Mouse (Mus musculus) small intestine, adult 2 months (tissue): ENCODE results near the gene Fads2. TPM values are rescaled to one million over a fixed set of nuclear protein-coding genes. Genes with fewer than 3 reads are reported as not detected.

ENCODE experiments used
- H3K27ac ChIP-seq: fragments of 200-500 bp; 2 replicates; pipeline ENCODE4 v1.5.1; 2012; ENCODE audit warnings: low read depth, low read length, control low read depth, inconsistent platforms; ENCODE audit not compliant: insufficient read depth
- H3K27me3 ChIP-seq: fragments of 200-500 bp; 2 replicates; pipeline ENCODE4 v1.6.1; 2012; ENCODE audit warnings: mild to moderate bottlenecking, moderate library complexity, low read length, inconsistent platforms; ENCODE audit not compliant: control insufficient read depth, insufficient read depth
- H3K36me3 ChIP-seq: fragments of 200-500 bp; 2 replicates; pipeline ENCODE4 v1.6.1; 2012; ENCODE audit warnings: mild to moderate bottlenecking, low read length, control low read depth, inconsistent platforms; ENCODE audit not compliant: control insufficient read depth, insufficient read depth
- H3K4me1 ChIP-seq: fragments of 200-500 bp; 2 replicates; pipeline ENCODE4 v1.6.1; 2012; ENCODE audit warnings: low read length, inconsistent platforms, mixed read lengths; ENCODE audit not compliant: control insufficient read depth, insufficient read depth, insufficient read length
- H3K4me3 ChIP-seq: fragments of 200-500 bp; 2 replicates; pipeline ENCODE4 v1.5.1; 2012; ENCODE audit warnings: low read depth, mild to moderate bottlenecking, control low read depth, inconsistent platforms, low read length, moderate library complexity
- CTCF ChIP-seq: fragments of 200-500 bp; IDR thresholded peaks from 2 replicates; pipeline ENCODE4 v1.5.1; 2012; ENCODE audit warnings: low read depth, mild to moderate bottlenecking, control low read depth, inconsistent platforms, low read length, moderate library complexity, mixed read lengths; ENCODE audit not compliant: insufficient replicate concordance, insufficient read length; ENCODE audit errors: extremely low read depth
- POLR2A ChIP-seq: fragments of 200-500 bp; IDR thresholded peaks from 2 replicates; pipeline ENCODE4 v1.6.1; 2012; ENCODE audit warnings: low read depth, mild to moderate bottlenecking, control low read depth, inconsistent platforms, low read length, moderate library complexity
- whole genome bisulfite sequencing: fragments of 180-500 bp; shearing (Covaris S2); methylation state at CpG from one replicate; pipeline ENCODE4 v1.1.7; 2018; 5-methylcytosine and 5-hydroxymethylcytosine counted together
- polyA plus RNA-seq: library from polyadenylated mRNA; depleted of rRNA; stranded (reverse); fragments of >200 nt; gene quantifications from 2 replicates; pipeline ENCODE4 v1.2.3, GENCODE M21; 2012

Fads2 gene
- polyA plus RNA-seq, 1 experiment = 44.9 TPM

DNA sequence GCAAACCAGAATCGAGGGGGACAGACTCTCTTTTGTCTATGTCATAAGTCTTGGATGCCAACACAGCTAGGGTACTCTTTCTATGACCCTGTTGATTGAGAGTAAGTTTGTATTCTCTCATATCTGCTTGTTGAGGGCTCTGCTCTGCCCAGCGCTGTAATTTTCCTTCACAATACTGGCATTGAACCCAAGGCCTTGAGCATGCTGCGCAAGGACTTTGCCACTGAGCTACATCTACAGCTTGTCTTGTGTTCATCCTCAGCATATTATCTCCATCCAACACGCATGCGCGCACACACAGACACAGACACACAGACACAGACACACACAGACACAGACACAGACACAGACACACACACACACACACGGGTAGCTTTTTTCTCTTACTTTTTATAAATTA, 21.2 kb downstream of the Fads2 start:
- Histone ChIP-seq H3K27ac (peak overlapping the region; percentile 53), H3K27me3 (no peaks in the 10 kb centered on the region), H3K36me3 (peaks cover 35% of the 10 kb centered on the region), H3K4me3 (no peak overlapping the region), H3K4me1 (peaks cover 11% of the 10 kb centered on the region)
- no peak for TF ChIP-seq CTCF
- TF ChIP-seq POLR2A = no peak
- 37% methylated on average over 7 of the region's 7 CpGs for WGBS

DNA sequence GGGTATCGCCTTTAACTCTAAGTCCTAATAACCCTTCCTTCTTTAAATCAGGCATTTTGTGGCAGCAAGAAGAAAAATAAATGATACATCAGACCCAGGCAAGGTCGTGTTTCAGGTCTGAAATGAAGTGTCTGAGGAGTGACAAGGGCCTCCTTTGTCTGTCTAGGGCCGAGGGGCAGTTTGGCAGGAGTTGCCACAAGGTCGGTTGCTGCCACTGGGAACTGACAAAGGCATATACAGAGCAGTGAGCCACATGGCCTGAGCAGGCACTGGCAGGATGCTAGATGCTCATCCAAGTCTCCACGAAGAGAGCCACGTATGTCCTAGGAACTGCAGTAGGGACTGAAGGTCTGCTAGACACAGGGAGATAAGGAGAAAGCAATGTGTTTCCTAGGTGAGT, 23.2 kb downstream of the Fads2 start:
- Histone ChIP-seq H3K36me3 (peaks cover 33% of the 10 kb centered on the region), H3K27ac (no peak overlapping the region), H3K27me3 (no peaks in the 10 kb centered on the region), H3K4me1 (peaks cover 11% of the 10 kb centered on the region), H3K4me3 (no peak overlapping the region)
- 60% methylated on average over 6 of the region's 6 CpGs for WGBS
- TF ChIP-seq POLR2A = no peak
- no peak for TF ChIP-seq CTCF

DNA sequence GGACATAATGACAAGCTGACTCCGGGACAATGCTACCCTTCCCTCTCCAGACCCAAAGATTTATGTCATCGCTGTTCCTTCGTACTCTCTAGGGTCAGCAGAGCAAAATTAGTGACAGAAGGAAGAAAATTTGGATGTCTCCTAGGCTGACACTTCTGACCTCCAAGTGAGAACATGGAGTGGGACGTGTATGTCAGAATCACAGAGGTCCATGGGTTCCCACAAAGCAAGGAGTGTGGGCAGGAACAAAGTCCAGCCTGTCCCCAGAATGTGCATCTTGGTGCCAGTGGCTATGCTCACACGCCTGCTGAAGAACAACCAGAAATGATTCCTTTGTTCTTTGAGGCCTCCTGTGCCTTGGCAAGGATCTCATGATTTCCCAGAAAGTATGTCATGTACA, 28.4 kb downstream of the Fads2 start:
- no peaks in the 10 kb centered on the region for H3K4me1 ChIP-seq
- no peaks in the 10 kb centered on the region for H3K27me3 ChIP-seq
- 92% methylated on average over 5 of the region's 5 CpGs for WGBS
- H3K36me3 ChIP-seq = peaks cover 34% of the 10 kb centered on the region
- H3K4me3 ChIP-seq = no peak overlapping the region
- H3K27ac ChIP-seq = no peak overlapping the region
- no peak for TF ChIP-seq CTCF
- no peak for TF ChIP-seq POLR2A

DNA sequence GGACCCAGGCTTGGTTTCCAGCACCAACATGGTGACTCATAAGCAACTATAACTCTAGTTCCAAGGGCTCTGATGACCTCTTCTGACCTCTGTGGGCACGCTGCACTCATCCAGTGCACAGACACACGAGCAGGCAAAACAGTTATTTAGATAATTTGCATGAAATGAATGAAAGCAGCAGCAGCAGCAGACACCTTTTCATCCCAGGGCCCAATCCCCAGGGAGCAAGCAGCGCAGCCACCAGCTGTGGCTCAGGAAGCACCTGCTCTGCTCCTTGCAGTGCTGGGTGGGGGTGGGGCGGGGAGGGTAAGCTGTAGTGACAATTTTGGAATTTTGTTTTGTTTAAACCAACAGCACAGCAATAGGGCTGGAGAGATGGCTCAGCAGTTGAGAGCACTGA, 29.7 kb downstream of the Fads2 start:
- H3K27ac ChIP-seq = no peak overlapping the region

DNA sequence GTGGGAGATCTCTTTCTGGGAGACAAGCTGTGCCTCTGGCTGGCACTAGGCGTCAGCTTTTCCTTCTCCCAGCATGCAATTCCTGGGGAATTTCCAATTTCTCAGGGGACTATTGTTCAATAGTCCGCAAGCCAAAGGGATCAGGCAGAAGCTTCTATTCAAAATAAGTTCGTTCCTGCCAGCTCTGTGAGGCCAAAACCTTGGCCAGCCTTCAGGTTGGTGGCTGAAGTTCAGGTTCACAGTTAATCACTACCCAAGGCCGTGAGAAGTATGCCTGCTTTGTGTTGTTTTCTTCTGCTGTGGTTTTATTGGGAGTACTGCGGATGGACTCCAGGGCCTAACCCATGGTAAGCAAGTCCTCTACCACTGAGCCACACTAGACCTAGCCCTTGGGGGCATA, 30.4 kb downstream of the Fads2 start:
- TF ChIP-seq CTCF (no peak), POLR2A (no peak)
- 52% methylated on average over 5 of the region's 5 CpGs for whole genome bisulfite sequencing
- no peak overlapping the region for H3K27ac ChIP-seq
- no peaks in the 10 kb centered on the region for H3K27me3 ChIP-seq
- H3K4me3 ChIP-seq = no peak overlapping the region
- H3K36me3 ChIP-seq = peaks cover 29% of the 10 kb centered on the region
- peaks cover 13% of the 10 kb centered on the region; the same call in 1 of the 2 replicates for H3K4me1 ChIP-seq

More for the DNA sequence above, 29.7 kb downstream of the Fads2 start:
- TF ChIP-seq CTCF (no peak), POLR2A (no peak)
- peaks cover 29% of the 10 kb centered on the region for H3K36me3 ChIP-seq
- H3K27me3 ChIP-seq = no peaks in the 10 kb centered on the region
- H3K4me3 ChIP-seq = no peak overlapping the region
- H3K4me1 ChIP-seq = peaks cover 6% of the 10 kb centered on the region; the same call in 1 of the 2 replicates
- WGBS = 81% methylated on average over 4 of the region's 4 CpGs

DNA sequence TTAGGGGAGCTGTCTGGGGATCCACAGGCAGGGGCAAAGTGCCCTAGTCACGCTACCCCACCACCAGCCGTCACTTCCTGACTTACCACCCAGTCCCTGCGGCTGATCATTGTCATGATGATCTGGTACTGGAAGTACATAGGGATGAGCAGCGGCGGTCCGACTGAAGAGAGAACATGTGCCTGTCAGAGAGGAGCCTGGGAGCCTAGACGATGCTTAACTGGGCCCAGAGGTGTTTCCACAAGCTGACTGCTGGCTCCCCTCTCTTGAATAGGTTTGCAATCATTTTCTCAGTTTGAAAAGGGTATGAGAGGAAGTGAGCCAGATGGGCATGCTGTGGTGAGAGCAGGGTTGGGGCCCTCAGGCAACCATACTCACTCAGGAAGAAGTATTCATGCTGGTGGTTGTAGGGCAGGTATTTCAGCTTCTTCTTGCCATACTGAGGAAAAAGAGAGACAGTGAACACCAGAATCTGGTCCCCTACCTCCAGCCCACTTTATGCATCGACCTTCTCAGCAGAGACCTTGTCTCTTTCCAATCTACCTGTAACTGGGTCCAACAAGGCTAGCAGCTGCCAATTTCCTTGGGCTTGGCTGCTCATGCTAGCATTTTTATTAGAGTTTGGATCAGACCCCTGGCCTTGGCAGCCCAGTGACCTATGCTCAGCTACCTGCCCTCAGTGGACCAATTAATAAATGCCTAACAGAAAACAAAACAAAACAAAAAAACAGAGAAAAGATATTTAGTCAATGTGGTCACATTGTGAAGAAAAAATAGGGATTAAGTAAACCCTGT, 31.2 kb downstream of the Fads2 start:
- peaks cover 25% of the 10 kb centered on the region for H3K36me3 ChIP-seq
- no peak overlapping the region for H3K27ac ChIP-seq
- TF ChIP-seq POLR2A (no peak), CTCF (no peak)
- no peak overlapping the region for H3K4me3 ChIP-seq
- WGBS = 91% methylated on average over 8 of the region's 8 CpGs
- H3K4me1 ChIP-seq = peaks cover 19% of the 10 kb centered on the region
- H3K27me3 ChIP-seq = no peaks in the 10 kb centered on the region

DNA sequence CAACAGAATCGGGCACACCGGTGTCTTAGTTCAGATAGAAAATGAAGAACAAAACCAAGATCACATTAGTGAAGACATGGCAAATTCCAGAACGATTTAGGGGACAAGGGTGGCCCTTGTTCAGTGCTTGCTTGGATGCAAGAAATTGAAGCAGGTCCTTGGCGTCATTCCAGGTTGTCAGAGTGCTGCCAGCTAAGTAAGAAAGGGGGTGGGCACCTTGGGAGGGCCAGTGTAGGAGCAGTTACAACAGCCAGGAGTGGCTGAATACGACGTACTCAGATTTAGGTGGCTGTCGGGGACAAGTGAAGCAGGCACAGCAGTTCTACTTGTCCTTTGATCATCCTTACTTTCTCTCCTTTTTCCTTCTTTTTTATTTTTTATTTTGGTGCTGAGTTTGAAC, 33.8 kb downstream of the Fads2 start:
- H3K4me1 ChIP-seq = peaks cover 33% of the 10 kb centered on the region
- no peak overlapping the region for H3K4me3 ChIP-seq
- 47% methylated on average over 7 of the region's 7 CpGs for WGBS
- H3K27me3 ChIP-seq = no peaks in the 10 kb centered on the region
- peaks cover 24% of the 10 kb centered on the region for H3K36me3 ChIP-seq
- no peak overlapping the region for H3K27ac ChIP-seq
- no peak for TF ChIP-seq CTCF
